Mouse (Mus musculus) liver, adult (tissue): Measurements from ENCODE around the gene Cdca3.

Source experiments
- GATA4 ChIP-seq: IDR thresholded peaks from 2 replicates; pipeline ENCODE4 v1.6.1; 2014; ENCODE audit warnings: mild to moderate bottlenecking, low read length; ENCODE audit not compliant: insufficient replicate concordance

Gene Cdca3

GRCm38 (mm10) chr6:124828868-124829798 lies at the start of gene Cdca3, which contains the start of gene Usp5:
Gene Cdca3, plus strand, starts transcription at chr6:124829547.
Gene Usp5, minus strand, starts transcription at chr6:124829484.
- no peak for TF ChIP-seq GATA4

DNA sequence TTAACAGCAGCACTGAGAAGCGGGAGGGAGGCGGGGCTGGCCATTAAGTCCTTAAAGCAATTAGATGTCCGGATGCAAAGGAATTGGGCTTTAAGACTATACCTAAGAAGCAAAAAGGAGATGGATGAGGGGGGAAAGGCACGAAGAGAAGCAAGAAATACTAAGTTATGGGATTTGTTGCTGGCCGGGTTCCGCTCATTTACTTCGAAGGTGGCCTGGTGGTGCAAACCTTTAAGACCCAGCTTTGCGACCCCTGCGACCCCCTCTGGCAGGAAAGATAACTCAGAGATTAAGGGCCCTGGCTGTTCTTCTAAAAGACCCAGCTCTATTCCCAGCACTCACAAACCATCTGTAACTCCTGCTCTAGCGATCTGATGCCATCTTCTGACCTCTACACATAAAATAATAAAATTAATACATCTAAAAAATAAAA lies 49.3 kb upstream of the Cdca3 start:
- TF ChIP-seq GATA4: no peak

DNA sequence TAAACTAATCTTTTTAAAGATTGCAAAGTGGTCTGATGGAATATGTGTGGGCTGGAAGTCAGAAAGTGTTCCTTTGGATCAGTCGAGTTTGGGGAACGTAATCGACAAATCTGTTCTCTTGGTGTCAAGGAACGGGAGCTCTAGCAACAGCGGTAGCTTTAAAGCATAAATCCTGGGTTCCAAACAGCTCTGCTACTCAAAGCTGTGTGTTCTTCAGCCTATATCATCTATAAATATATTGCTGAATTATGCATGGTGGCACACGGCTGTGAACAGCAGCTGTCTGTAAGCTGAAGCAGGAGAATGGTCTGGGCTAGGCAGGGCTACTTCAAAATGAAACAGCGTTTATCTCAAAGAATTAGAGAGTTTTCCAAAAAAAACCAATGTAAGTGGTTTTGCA lies 48.4 kb upstream of the Cdca3 start:
- no peak for TF ChIP-seq GATA4

DNA sequence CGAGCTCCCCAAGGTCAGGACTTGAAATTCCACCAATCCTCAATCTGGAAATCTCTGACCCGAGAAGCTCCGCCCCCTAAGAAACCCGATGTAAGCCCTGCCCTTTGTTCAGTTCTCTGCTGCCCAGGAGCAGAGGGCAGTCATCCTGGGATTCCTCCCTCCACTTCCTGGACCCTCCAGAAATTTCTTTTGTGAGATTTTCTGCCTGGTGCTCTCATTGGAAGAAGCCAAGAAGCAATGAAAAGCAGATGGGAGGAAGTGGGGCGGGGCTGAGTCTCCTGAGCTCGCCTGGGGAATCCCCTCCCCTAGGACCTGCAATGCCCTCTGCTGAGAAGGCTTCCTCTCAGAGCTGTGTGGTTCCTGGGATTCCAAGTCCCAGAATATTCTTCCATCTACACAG lies 46.9 kb upstream of the Cdca3 start:
- TF ChIP-seq GATA4: no peak

DNA sequence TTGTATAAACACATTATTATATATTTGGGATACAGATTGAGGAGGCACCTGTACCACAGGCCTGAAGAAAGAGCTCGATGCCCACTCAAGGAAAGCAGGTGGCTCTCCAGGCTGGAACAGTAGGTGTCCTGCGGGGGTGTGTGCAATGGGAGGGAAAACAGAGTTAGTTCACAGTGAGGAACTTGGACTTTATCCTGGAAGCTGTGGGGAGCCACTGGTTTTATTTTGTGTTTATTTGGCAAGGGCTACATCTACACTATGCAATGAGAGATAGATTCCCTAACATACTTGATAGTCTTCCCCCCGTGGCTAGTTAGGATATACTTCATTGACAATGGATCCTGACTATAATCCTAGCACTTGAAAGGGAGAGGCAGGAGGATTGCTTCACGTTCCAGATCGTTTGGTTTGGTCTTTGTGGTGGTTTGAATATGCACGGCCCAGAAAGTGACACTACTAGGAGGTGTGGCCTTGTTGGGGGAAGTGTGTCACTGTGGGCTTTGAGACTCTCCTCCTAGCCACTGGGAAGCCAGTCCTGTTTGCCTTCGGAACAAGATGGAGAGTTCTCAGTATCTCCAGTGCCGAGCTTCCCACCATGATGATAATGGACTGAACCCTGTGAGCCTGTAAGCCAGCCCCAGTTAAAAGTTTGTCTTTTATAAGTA lies 42.5 kb upstream of the Cdca3 start:
- TF ChIP-seq GATA4: no peak

GRCm38 (mm10) chr6:124787722-124788121 lies 41.6 kb upstream of the Cdca3 start:
- TF ChIP-seq GATA4: no peak

DNA sequence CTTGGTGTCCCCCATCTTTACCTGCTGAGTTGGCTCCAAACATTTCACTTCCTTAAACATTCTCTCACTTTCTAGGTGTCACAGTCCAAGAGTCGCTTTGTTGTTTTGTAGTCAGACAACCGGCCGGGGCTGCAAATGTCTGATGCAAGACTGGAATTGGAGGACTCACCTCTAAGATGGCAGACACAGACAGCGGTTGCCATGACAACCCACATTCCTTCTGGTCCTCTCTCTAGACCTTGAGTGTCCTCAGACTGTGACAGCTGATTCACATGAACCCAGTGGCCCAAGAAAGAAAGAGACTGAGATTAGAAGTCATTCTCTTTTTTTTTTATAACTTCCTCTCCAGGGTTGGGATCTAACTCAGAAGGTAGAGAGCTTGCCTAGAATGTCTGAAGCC lies 39.8 kb upstream of the Cdca3 start:
- TF ChIP-seq GATA4: no peak

DNA sequence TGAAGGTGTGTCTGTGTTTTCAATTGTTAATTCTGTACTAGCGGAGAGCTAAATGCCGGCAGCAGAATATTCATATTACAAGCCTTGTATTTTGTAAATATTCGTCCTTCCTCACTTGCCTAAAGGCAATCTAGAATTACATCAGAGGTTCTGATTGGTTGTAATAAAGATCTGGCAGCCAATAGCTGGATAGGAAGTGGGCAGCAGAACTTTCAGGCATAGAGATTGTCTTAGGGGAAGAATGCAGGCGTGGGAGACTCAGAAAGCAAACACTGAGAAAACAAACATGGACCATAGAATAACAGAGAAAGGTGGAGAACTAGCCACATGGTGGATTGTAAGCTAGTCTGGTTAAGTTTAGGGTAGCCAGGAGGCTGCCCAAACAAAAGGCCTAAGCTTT lies 39.2 kb upstream of the Cdca3 start:
- no peak for TF ChIP-seq GATA4

DNA sequence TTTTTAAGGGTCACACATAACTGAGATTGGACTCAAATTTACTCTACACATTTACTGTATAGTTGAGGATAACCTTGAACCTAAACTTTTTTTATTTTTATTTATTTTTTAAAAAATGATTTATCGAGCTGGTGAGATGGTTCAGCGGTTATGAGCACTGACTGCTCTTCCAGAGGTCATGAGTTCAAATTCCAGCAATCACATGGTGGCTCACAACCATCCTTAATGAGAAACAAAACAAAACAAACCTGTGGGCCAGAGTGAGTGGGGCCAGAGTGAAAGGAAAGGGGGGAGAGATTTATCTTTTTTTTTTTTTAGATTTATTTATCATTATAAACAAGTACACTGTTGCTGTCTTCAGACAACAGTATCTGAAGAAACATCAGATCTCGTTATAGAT lies 37.4 kb upstream of the Cdca3 start:
- TF ChIP-seq GATA4: no peak

DNA sequence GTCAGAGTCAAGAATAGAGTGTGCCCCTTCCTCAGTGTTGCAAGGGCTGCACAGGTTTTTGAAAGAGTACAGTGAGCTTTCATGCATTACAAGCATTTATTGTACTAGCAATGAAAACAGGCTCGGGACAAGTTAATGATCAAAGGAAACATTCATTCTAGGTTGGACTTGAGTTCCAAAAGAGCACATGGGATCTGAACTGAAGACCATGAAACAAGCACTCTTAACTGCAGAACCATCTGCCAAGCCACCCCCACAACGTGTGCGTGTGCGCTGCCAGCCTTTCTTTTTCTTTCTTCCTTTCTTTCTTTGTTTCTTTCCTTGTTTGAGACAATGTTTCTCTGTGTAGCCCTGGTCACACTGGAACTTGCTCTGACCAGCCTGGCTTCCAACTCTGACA lies 33.6 kb upstream of the Cdca3 start:
- no peak for TF ChIP-seq GATA4

DNA sequence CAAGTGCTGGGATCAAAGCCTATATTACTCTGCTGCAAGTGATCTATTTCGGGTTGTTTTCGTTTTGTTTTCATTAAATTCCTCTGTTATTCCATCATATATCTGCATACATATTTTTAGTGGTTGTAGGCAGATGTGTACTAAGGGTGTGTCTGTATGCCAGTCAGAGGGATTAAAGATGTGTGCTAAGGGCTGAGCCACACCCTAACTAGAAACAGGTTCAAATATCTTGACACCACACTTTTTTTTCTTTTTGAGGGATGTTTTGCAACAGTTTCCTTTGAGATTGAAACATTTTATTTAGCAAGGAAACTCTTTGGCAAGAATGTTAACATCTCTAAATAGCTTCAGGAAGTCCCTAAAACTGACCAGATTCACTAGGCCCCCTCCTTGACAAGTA lies 33.1 kb upstream of the Cdca3 start:
- TF ChIP-seq GATA4: no peak

- no peak for TF ChIP-seq GATA4
Measured at GRCm38 (mm10) chr6:124803061-124803460, 26.3 kb upstream of the Cdca3 start.

- no peak for TF ChIP-seq GATA4
Measured at GRCm38 (mm10) chr6:124804341-124804740, 25.0 kb upstream of the Cdca3 start.

GRCm38 (mm10) chr6:124805341-124806321 lies 23.7 kb upstream of the Cdca3 start:
- TF ChIP-seq GATA4: no peak
